Mouse (Mus musculus): ENCODE data around the gene Cachd1.

DNA sequence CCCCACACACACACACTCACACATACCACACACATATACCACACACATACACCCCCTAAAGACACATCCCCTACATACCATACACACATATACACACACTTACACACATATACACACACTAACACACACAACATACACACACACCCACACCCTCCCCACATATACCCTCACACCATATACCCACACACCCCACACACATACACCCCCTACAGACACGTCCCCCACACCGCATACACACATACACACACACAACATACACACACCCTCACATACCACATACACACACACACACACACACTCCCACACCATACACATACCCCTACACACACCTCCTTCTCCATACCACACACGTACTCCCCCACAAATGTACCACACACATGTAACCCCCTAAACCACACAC lies 42.8 kb downstream of the Cachd1 start:
- no peak for TF ChIP-seq CTCF (IDR thresholded peaks at IDR 0.05; ENCODE audit: low read depth)
- no peak for TF ChIP-seq EP300 (IDR thresholded peaks at IDR 0.05; ENCODE audit: low read depth)

Measured in liver, postnatal 0 days (tissue).